10 mouse cellular contexts compared by ENCODE assay signal in genomic region chr2:140067516-140067915, GRCm38 (mm10). TPM values are rescaled to one million over a fixed set of nuclear protein-coding genes. Genes with fewer than 3 reads are reported as not detected.
A peak's percentile ranks its signal among the peaks of the same experiment; 100 is the strongest.
DNase-seq lines count a peak whose midpoint lies in the region; ATAC-seq and TF ChIP-seq lines count a peak whose summit lies in the region.
"Had no signal": no experiment of that assay in that cellular context is flagged by ENCODE, and none has a peak within 500 bp of the region (broad histone marks: within the 10 kb centered on the region; RNA-seq: fewer than 3 reads in every experiment).

No protein-coding gene starts in this region.

- H3K27me3 ChIP-seq in E14TG2a.4 (ENCODE audit: insufficient read depth, low read length), result no peaks in the 10 kb centered on the region
- H3K27me3 ChIP-seq in hindbrain, embryonic 16.5 days (replicated peaks; ENCODE audit: control insufficient read depth, insufficient read depth, low read length), result no peaks in the 10 kb centered on the region
- H3K27me3 ChIP-seq in liver, embryonic 12.5 days (replicated peaks), result peaks cover 17% of the 10 kb centered on the region

- no peak overlapping the region for H3K27ac ChIP-seq in hindbrain, embryonic 16.5 days (ENCODE audit: low read depth, low read length)
- peak overlapping the region; percentile 94; the same call in 1 of the 2 replicates for H3K27ac ChIP-seq in liver, embryonic 12.5 days

- H3K9ac ChIP-seq in hindbrain, embryonic 16.5 days (ENCODE audit: low read depth, low read length), result no peak overlapping the region
- H3K9ac ChIP-seq in liver, embryonic 12.5 days, result peak overlapping the region; percentile 96

- peaks cover 27% of the 10 kb centered on the region for H3K4me1 ChIP-seq in E14TG2a.4 (replicated peaks; ENCODE audit: low read depth, low read length)
- peaks cover 8% of the 10 kb centered on the region for H3K4me1 ChIP-seq in hindbrain, embryonic 16.5 days (ENCODE audit: control insufficient read depth, insufficient read depth, low read depth, low read length)
- peaks cover 38% of the 10 kb centered on the region for H3K4me1 ChIP-seq in liver, embryonic 12.5 days

- no peak for TF ChIP-seq CTCF in E14TG2a.4 (conservative IDR thresholded peaks at IDR 0.05; ENCODE audit: low read length)

- no peaks in the 10 kb centered on the region for H3K9me3 ChIP-seq in E14TG2a.4 (ENCODE audit: low read length)
- H3K9me3 ChIP-seq in hindbrain, embryonic 16.5 days (ENCODE audit: control insufficient read depth, low read length), result no peaks in the 10 kb centered on the region
- H3K9me3 ChIP-seq in liver, embryonic 12.5 days (replicated peaks), result no peaks in the 10 kb centered on the region

- no peak for ATAC-seq in hindbrain, embryonic 16.5 days
- ATAC-seq in liver, embryonic 12.5 days, result no peak
- no peak for ATAC-seq in megakaryocyte-erythroid progenitor cell, adult 5-6 weeks (replicated peaks; ENCODE audit: low FRiP score, low TSS enrichment, poor library complexity, severe bottlenecking)

- H3K4me2 ChIP-seq in hindbrain, embryonic 16.5 days (ENCODE audit: low read length), result peak overlapping the region; percentile 76
- H3K4me2 ChIP-seq in liver, embryonic 12.5 days, result peak overlapping the region; percentile 89

- intact Hi-C loops in gastrocnemius, postnatal 36 days (cut with DNase I), result no loop called here

- peak; percentile 4 to 10 for DNase-seq in cerebellum, postnatal 10 days
- no peak for DNase-seq in cerebellum, postnatal 4 days (ENCODE audit: low spot score in 2 of 2)
- DNase-seq in gastrocnemius, postnatal 36 days, result no peak
- DNase-seq in frontal cortex, postnatal 36 days (ENCODE audit: low spot score in 2 of 2), result no peak
- DNase-seq: B cell, adult 2 months; right cerebral cortex, postnatal 4 days had no signal

- WGBS in hindbrain, embryonic 16.5 days, result 59% methylated on average over 4 of the region's 4 CpGs
- 55% methylated on average over 4 of the region's 4 CpGs for WGBS in liver, embryonic 12.5 days (ENCODE audit: insufficient replicate concordance)

- H3K36me3 ChIP-seq in E14TG2a.4 (ENCODE audit: insufficient read depth, low read length), result peaks cover 4% of the 10 kb centered on the region; the same call in 1 of the 2 replicates
- no peaks in the 10 kb centered on the region for H3K36me3 ChIP-seq in hindbrain, embryonic 16.5 days (ENCODE audit: control insufficient read depth, insufficient read depth, low read length)
- 0 out of 2 replicates have a peak, but pooled peaks cover 4% of the 10 kb centered on the region for H3K36me3 ChIP-seq in liver, embryonic 12.5 days

- H3K4me3 ChIP-seq in E14TG2a.4 (replicated peaks; ENCODE audit: low read length), result peak overlapping the region; percentile 98
- H3K4me3 ChIP-seq in hindbrain, embryonic 16.5 days (ENCODE audit: low read length), result no peak overlapping the region
- peak overlapping the region; percentile 94 for H3K4me3 ChIP-seq in liver, embryonic 12.5 days

RNA-seq across cellular contexts. Expression of gene Tasp1, which starts 0.9 kb away (rescaled TPM):
- polyA plus RNA-seq in hindbrain, embryonic 16.5 days (2015; fragmentation: Nextera tagmentation; extraction: Ambion mirVana), result 21.6 and 24.6 TPM in 2 replicates
- 20.6 and 20.8 TPM in 2 replicates for polyA plus RNA-seq in liver, embryonic 12.5 days (2016; fragmentation: Nextera tagmentation; extraction: Ambion mirVana)
- total RNA-seq in gastrocnemius, postnatal 36 days (2021), result 1 to 10 TPM; 4.6 to 5.2 TPM
- total RNA-seq in megakaryocyte-erythroid progenitor cell, adult 5-6 weeks (2014; fragmentation: Nextera tagmentation), result 15.2 and 29.6 TPM in 2 replicates
- total RNA-seq in megakaryocyte-erythroid progenitor cell, adult 5-6 weeks (2017), result 17.9 and 21.4 TPM in 2 replicates

Comparison
In these comparisons a context has a peak if more than half of its experiments do, and no peak if none do; other contexts are left out.
1. DNase-seq: peak in cerebellum, postnatal 10 days (2 of 2); none in cerebellum, postnatal 4 days (0 of 2), gastrocnemius, postnatal 36 days (0 of 2) and frontal cortex, postnatal 36 days (0 of 2).